Mouse (Mus musculus) ES-Bruce4 (cell line): ENCODE results near the gene Foxo4.

Experiments
- CTCF ChIP-seq: IDR thresholded peaks from one replicate; pipeline ENCODE4 v1.8.1; 2011; ENCODE audit warnings: low read depth, low read length
- POLR2A ChIP-seq: IDR thresholded peaks from one replicate; pipeline ENCODE4 v1.8.1; 2011; ENCODE audit warnings: low read length; ENCODE audit not compliant: insufficient read depth

DNA sequence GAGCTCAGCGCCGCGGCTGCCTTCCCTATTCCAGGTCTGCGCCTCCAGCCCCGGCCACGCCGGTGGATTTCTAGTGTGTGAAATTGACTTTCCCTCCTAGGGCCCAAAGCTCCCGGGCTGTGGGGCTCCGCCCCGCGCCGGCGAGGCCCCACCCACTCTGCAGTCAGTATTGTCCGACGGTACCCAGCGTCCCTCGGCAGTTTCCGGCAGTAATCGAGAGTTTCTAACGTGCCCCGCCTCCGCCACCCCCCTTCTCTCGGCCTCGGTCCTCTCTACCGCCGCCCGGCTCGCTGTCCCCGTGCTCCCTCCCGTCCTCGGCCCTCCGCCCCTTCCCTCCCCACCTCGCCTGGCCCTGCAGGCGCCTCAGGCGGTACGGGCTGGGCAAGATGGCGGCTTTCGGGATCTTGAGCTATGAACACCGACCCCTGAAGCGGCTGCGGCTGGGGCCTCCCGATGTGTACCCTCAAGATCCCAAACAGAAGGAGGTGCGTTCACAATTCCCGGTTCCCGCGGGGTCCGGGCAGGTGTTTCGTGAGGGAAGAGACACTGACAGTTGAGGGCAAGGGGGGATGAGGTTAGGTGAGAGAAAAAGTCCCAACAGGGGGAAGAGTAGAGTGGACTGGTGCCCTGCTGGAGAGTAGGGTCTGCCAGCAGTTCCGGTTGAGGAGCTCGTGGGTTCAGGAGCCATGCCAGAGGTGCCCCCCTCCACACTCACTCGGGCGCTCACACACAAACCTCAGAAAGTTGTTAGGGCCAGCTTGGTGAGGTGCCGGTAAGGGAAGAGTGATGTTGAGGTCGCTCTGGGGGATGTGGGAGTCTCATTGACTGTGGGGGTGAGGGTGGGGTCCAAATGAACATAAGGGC is 19.8 kb downstream of the Foxo4 start, which contains the start of gene Med12:
- TF ChIP-seq CTCF, result no peak
- no peak for TF ChIP-seq POLR2A
